Mouse (Mus musculus) intestine, embryonic 15.5 days (tissue): ENCODE data around the gene Lsp1. TPM values are rescaled to one million over a fixed set of nuclear protein-coding genes. Genes with fewer than 3 reads are reported as not detected.
A peak's percentile ranks its signal among the peaks of the same experiment; 100 is the strongest.

Experiments
- ATAC-seq: fragments of 200-750 bp; cut with Nextera tagmentation; 2 replicates; pipeline ENCODE4 v1.8.0; 2017; ENCODE audit warnings: moderate TSS enrichment, moderate library complexity
- H3K27ac ChIP-seq: fragments of 300-500 bp; sonication (generic); 2 replicates; pipeline ENCODE4 v1.5.1; 2015; ENCODE audit warnings: mild to moderate bottlenecking, inconsistent platforms
- H3K27me3 ChIP-seq: fragments of 300-500 bp; sonication (generic); replicated peaks from 2 replicates; pipeline ENCODE4 v1.6.1; 2015; ENCODE audit warnings: inconsistent platforms
- H3K36me3 ChIP-seq: fragments of 300-500 bp; sonication (generic); 2 replicates; pipeline ENCODE4 v1.6.1; 2015; ENCODE audit warnings: inconsistent platforms
- H3K4me1 ChIP-seq: fragments of 300-500 bp; sonication (generic); replicated peaks from 2 replicates; pipeline ENCODE4 v1.6.1; 2015; ENCODE audit warnings: inconsistent platforms
- H3K4me2 ChIP-seq: fragments of 300-500 bp; sonication (generic); replicated peaks from 2 replicates; pipeline ENCODE4 v1.6.1; 2015; ENCODE audit warnings: mild to moderate bottlenecking, inconsistent platforms
- H3K4me3 ChIP-seq: fragments of 300-500 bp; sonication (generic); replicated peaks from 2 replicates; pipeline ENCODE4 v1.5.1; 2015; ENCODE audit warnings: inconsistent platforms
- H3K9ac ChIP-seq: fragments of 300-500 bp; sonication (generic); 2 replicates; pipeline ENCODE4 v1.6.1; 2015; ENCODE audit warnings: inconsistent platforms
- H3K9me3 ChIP-seq: fragments of 300-500 bp; sonication (generic); 2 replicates; pipeline ENCODE4 v1.6.1; 2016; ENCODE audit warnings: inconsistent platforms
- WGBS: fragments of 180-500 bp; shearing (Covaris S2); methylation state at CpG from one replicate; pipeline ENCODE4 v1.1.7; 2015; 5-methylcytosine and 5-hydroxymethylcytosine counted together
- polyA plus RNA-seq: library from polyadenylated mRNA; unstranded; fragments of >200 nt; fragmentation: Nextera tagmentation; extraction: Ambion mirVana; gene quantifications from 2 replicates; pipeline ENCODE4 v1.2.1, GENCODE M21; 2015

Lsp1 gene
- polyA plus RNA-seq, 1 experiment from 2014 or later = 130 TPM

DNA sequence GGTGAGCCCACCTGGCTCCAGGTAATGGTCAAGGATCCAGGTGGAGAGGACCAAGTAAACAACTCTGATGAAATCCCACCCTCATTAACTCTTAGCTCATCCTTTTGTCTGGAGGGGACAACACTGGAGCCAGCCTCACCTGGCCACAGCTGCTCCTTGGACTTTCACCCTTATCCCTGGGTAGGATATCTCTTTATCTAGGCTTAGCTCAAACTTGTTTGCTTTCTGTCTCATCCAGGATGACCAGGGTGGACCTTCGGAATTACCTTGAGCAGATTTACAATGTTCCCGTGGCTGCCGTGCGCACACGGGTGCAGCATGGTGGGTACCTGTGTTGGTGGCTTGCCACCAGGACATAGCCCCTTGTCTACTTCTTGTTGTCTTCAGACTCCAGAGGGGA, 75.2 kb downstream of the Lsp1 start:
- Histone ChIP-seq H3K9me3 (no peaks in the 10 kb centered on the region), H3K4me1 (peaks cover 66% of the 10 kb centered on the region), H3K4me3 (no peak overlapping the region), H3K27ac (peak overlapping the region; percentile 97), H3K27me3 (no peaks in the 10 kb centered on the region), H3K36me3 (no peaks in the 10 kb centered on the region), H3K9ac (no peak overlapping the region), H3K4me2 (no peak overlapping the region; the same call in 1 of the 2 replicates)
- peak; percentile 40 for ATAC-seq
- WGBS = 60% methylated on average over 5 of the region's 5 CpGs

DNA sequence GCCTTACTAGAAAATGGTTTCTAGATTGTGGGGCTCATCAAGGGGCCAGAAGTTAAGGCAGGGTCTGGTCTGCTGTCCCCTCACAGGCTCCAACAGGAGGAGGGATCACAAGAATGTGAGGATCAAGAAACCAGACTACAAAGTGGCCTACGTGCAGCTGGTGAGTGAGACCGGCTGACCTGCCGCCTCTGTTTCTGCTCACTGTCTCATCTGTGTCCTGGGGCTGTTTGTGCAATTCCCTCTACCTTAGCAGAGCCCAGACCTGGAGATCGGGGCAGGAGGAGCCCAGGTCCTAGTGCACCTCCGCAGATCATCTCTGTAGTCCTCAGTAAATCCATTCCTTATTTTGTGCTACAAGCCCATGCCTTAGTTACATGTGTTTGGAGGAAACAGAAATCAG, 76.6 kb downstream of the Lsp1 start:
- 50% methylated on average over 5 of the region's 5 CpGs for WGBS
- Histone ChIP-seq H3K4me1 (peaks cover 61% of the 10 kb centered on the region), H3K27ac (peak overlapping the region; percentile 77), H3K4me3 (no peak overlapping the region), H3K27me3 (no peaks in the 10 kb centered on the region), H3K9me3 (no peaks in the 10 kb centered on the region), H3K4me2 (no peak overlapping the region), H3K36me3 (no peaks in the 10 kb centered on the region), H3K9ac (no peak overlapping the region)
- no peak for ATAC-seq

DNA sequence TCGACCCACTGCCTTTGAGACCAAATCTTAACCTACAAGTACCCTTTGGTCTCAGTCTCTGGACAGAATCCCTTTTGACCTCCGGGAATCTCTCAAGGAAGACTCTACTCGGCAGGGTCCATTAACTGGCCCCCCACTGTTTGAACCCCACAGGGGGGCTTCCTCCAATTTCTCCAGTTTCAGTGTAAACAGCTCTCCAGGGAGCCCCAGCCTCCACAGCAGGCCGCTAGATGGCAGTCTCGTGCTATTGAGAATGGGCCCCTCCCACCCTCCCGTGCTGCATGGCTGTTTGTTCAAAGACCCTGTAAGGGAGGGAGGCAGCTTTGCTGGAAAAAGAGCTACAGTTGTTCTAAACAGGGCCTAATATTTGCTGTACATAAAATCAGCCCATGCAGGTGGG, 77.3 kb downstream of the Lsp1 start:
- WGBS = 10% methylated on average over 6 of the region's 6 CpGs
- peaks cover 62% of the 10 kb centered on the region for H3K4me1 ChIP-seq
- peak overlapping the region; percentile 24 for H3K9ac ChIP-seq

DNA sequence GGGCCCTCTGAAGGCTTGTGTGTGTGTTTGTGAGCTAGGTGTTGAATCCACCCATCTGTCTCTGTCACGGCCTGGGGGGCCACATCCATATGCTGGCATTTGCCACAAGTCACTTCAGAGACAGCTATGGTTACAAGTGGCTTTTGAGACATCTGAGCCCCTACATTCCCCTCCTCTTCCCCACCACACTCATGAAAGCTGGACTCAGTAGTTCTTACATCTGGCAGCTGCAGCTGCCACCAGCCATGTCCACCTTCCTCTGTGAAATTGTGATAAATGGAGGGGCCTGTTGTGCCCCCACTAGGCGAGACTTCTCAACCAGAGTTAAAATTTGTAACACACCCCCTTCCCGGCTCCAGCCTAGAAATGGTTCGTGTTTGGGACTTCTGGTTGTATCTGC, 77.7 kb downstream of the Lsp1 start:
- peak overlapping the region; percentile 24 for H3K9ac ChIP-seq
- no peaks in the 10 kb centered on the region for H3K36me3 ChIP-seq
- no peaks in the 10 kb centered on the region for H3K27me3 ChIP-seq
- peak overlapping the region; percentile 77 for H3K27ac ChIP-seq
- WGBS = 20% methylated on average over 4 of the region's 4 CpGs
- H3K4me3 ChIP-seq = no peak overlapping the region
- H3K4me2 ChIP-seq = no peak overlapping the region; the same call in 1 of the 2 replicates
- ATAC-seq = no peak
- no peaks in the 10 kb centered on the region for H3K9me3 ChIP-seq
- H3K4me1 ChIP-seq = peaks cover 64% of the 10 kb centered on the region

More for the DNA sequence above, 77.3 kb downstream of the Lsp1 start:
- Histone ChIP-seq H3K36me3 (no peaks in the 10 kb centered on the region), H3K27ac (peak overlapping the region; percentile 77), H3K4me2 (no peak overlapping the region; the same call in 1 of the 2 replicates), H3K4me3 (no peak overlapping the region), H3K27me3 (no peaks in the 10 kb centered on the region), H3K9me3 (no peaks in the 10 kb centered on the region)
- peak; percentile 52; the same call in 1 of the 2 replicates for ATAC-seq

DNA sequence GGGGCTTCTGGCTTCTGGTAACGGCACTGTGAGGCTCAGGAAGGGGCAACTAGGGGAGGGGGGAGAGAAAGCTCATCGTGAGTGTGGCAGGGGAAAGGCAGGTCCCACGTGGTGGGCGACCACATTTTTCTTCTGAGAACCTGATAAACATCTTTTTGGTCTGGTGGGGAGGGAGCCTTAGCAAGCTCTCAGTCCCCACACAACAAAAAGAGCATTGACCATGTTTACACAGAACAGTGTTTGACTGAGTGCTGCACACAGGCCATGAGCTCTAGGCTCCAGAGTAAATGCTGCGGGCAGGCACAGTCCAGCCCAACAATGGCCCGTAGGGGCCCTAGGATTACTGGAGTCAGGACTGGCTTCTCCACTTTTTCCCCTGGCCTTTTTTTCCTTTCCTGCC, 78.2 kb downstream of the Lsp1 start:
- Histone ChIP-seq H3K27me3 (no peaks in the 10 kb centered on the region), H3K4me3 (no peak overlapping the region), H3K36me3 (no peaks in the 10 kb centered on the region), H3K27ac (peak overlapping the region; percentile 77), H3K9ac (peak overlapping the region; percentile 24), H3K4me2 (no peak overlapping the region), H3K4me1 (peaks cover 64% of the 10 kb centered on the region), H3K9me3 (no peaks in the 10 kb centered on the region)
- 20% methylated on average over 6 of the region's 6 CpGs for WGBS
- no peak for ATAC-seq

DNA sequence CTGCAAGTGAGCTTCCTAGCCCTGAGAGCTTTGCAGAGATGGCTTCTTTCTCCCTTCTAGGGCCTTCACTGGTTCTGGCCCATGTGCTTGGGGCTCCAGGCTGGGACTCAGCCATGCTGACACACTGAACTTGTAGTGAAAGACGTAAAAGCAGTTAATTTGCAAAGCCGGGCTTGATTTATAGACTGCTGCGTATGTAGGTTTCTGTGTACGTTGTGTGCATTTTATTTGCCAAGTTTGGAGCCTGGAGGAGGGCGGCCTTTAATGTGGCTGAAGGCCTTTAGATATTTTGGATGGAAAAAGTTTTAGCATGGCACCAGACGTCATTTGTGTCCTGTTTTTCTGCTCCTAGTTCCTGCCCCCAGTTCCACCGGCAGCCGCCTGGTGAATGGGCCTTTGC, 79.2 kb downstream of the Lsp1 start:
- H3K4me3 ChIP-seq = no peak overlapping the region
- H3K27ac ChIP-seq = peak overlapping the region; percentile 77; the same call in 1 of the 2 replicates
- H3K27me3 ChIP-seq = no peaks in the 10 kb centered on the region
- no peaks in the 10 kb centered on the region for H3K9me3 ChIP-seq
- 54% methylated on average over 8 of the region's 8 CpGs for WGBS
- H3K9ac ChIP-seq = no peak overlapping the region
- ATAC-seq = no peak
- H3K4me1 ChIP-seq = peaks cover 55% of the 10 kb centered on the region
- H3K36me3 ChIP-seq = no peaks in the 10 kb centered on the region
- no peak overlapping the region for H3K4me2 ChIP-seq

DNA sequence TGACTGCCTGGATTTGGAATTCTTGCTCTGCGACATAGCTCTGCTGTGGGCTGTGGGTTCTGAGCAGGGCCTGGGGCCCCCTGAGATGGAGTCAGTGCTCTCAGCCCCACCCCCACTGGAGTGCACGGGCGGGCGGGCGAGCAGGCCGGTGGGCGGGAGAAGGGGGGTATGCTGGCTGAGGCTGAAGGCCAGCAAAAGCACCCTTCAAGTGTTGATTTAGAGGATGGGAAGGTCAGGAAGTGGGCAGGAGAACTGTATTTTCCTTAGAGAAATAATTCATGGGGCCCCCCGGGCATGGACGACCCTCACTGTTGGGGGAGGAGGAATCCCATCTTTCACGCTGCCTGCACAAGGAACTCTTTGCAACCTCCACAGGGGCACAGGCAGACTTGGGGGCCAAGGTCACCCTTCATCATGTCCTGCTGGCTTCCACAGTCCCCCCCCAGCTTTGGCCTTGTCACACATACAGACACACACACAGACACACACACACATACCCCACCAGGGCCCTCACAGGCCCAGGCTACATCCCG, 82.2 kb downstream of the Lsp1 start:
- Histone ChIP-seq H3K4me2 (no peak overlapping the region), H3K27me3 (no peaks in the 10 kb centered on the region), H3K4me3 (no peak overlapping the region), H3K9ac (0 out of 2 replicates have a peak overlapping the region, but pooled peaks have one; percentile 12), H3K9me3 (no peaks in the 10 kb centered on the region), H3K4me1 (peaks cover 41% of the 10 kb centered on the region), H3K36me3 (no peaks in the 10 kb centered on the region), H3K27ac (peak overlapping the region; percentile 64)
- 21% methylated on average over 11 of the region's 11 CpGs for WGBS
- peak; percentile 62 for ATAC-seq

Other genes starting within 250 kb of the Lsp1 start
- gene Gm7579, start 248.9 kb upstream of the Lsp1 start, polyA plus RNA-seq = not detected in 2 replicates
- not detected in 2 replicates for gene Krtap5-5, start 230.8 kb upstream of the Lsp1 start, polyA plus RNA-seq
- not detected in 2 replicates for gene Gm40460, start 219.7 kb upstream of the Lsp1 start, polyA plus RNA-seq
- not detected in 2 replicates for gene Gm2431, start 202.5 kb upstream of the Lsp1 start, polyA plus RNA-seq
- gene Gm4559, start 186.4 kb upstream of the Lsp1 start, polyA plus RNA-seq = not detected in 2 replicates
- not detected in 2 replicates for gene Krtap5-1, start 163.7 kb upstream of the Lsp1 start, polyA plus RNA-seq
- gene Krtap5-4, start 157.3 kb upstream of the Lsp1 start, polyA plus RNA-seq = not detected in 2 replicates
- 1.9 and 2.0 TPM in 2 replicates for gene Ifitm10, start 87.1 kb upstream of the Lsp1 start, polyA plus RNA-seq
- 1.2 and 1.9 TPM in 2 replicates for gene Gm49369, start 78.1 kb upstream of the Lsp1 start, polyA plus RNA-seq
- gene Ctsd, start 72.8 kb upstream of the Lsp1 start, polyA plus RNA-seq = 282 and 329 TPM in 2 replicates
- gene Syt8, start 26.0 kb upstream of the Lsp1 start, polyA plus RNA-seq = 5.4 and 5.6 TPM in 2 replicates
- 4.8 and 4.9 TPM in 2 replicates for gene Tnni2, start 19.0 kb upstream of the Lsp1 start, polyA plus RNA-seq
- 1.4 and 4.3 TPM in 2 replicates for gene Tnnt3, start 38.0 kb downstream of the Lsp1 start, polyA plus RNA-seq
- 44.9 and 57.4 TPM in 2 replicates for gene Mrpl23, start 71.9 kb downstream of the Lsp1 start, polyA plus RNA-seq
- gene Igf2, start 206.0 kb downstream of the Lsp1 start, polyA plus RNA-seq = 958 and 978 TPM in 2 replicates
- 1.0 and 1.4 TPM in 2 replicates for gene Gm49394, start 209.1 kb downstream of the Lsp1 start, polyA plus RNA-seq